Mouse (Mus musculus) erythroblast, embryonic 14.5 days (primary cell): ENCODE measurements around the gene Mertk.

ENCODE experiments used
- GATA1 ChIP-seq: IDR thresholded peaks from 2 replicates; pipeline ENCODE4 v1.6.1; 2012; ENCODE audit warnings: low read length, inconsistent platforms, mixed read lengths
- TAL1 ChIP-seq: IDR thresholded peaks from 3 replicates; pipeline ENCODE4 v1.6.1; 2012; ENCODE audit warnings: low read length, inconsistent platforms, mixed read lengths

DNA sequence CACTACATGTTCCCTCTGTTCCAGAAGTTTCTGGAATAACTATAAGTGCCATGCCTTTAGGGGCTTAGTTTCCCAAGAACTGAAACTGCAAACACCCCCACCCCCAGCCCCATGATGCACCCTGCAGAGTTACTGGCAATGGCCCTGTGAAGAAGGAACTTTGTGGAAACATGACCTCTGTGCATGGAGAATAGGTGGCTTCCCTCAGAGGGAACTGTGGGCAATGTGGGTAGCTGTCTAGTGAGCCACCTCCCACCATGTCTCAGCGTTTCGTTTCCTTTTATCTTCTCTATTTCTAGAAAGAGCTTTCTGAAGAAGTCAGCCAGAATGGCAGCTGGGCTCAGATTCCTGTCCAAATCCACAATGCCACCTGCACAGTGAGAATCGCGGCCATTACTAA is 72.3 kb downstream of the Mertk start:
- TF ChIP-seq TAL1 (no peak), GATA1 (no peak)
